Mouse (Mus musculus) lung, postnatal 0 days (tissue): ENCODE results near the gene Tagln. TPM values are rescaled to one million over a fixed set of nuclear protein-coding genes. Genes with fewer than 3 reads are reported as not detected.

Experiments
- ATAC-seq: fragments of 200-750 bp; cut with Nextera tagmentation; 2 replicates; pipeline ENCODE4 v1.8.0; 2017; ENCODE audit warnings: moderate library complexity
- DNase-seq: peaks from one replicate; pipeline ENCODE4 v3.0.0-alpha.2; 2016; ENCODE audit warnings: low spot score
- H3K27ac ChIP-seq: fragments of 300-500 bp; sonication (generic); 2 replicates; pipeline ENCODE4 v1.5.1; 2014; ENCODE audit warnings: antibody characterized with exemption, mild to moderate bottlenecking, low read length, mixed read lengths
- H3K27me3 ChIP-seq: fragments of 300-500 bp; sonication (generic); replicated peaks from 2 replicates; pipeline ENCODE4 v1.6.1; 2014; ENCODE audit warnings: low read length, mixed read lengths; ENCODE audit not compliant: insufficient read depth
- H3K36me3 ChIP-seq: fragments of 300-500 bp; sonication (generic); 2 replicates; pipeline ENCODE4 v1.6.1; 2014; ENCODE audit warnings: low read length, mixed read lengths; ENCODE audit not compliant: insufficient read depth
- H3K4me1 ChIP-seq: fragments of 300-500 bp; sonication (generic); 2 replicates; pipeline ENCODE4 v1.6.1; 2014; ENCODE audit warnings: antibody characterized with exemption, low read depth, low read length, mixed read lengths; ENCODE audit not compliant: insufficient read depth
- H3K4me2 ChIP-seq: fragments of 300-500 bp; sonication (generic); replicated peaks from 2 replicates; pipeline ENCODE4 v1.6.1; 2014; ENCODE audit warnings: low read depth, mild to moderate bottlenecking, low read length, moderate library complexity, mixed read lengths
- H3K4me3 ChIP-seq: fragments of 300-500 bp; sonication (generic); 2 replicates; pipeline ENCODE4 v1.5.1; 2014; ENCODE audit warnings: low read depth, low read length
- H3K9ac ChIP-seq: fragments of 300-500 bp; sonication (generic); replicated peaks from 2 replicates; pipeline ENCODE4 v1.6.1; 2014; ENCODE audit warnings: low read depth, mild to moderate bottlenecking
- H3K9me3 ChIP-seq: fragments of 300-500 bp; sonication (generic); 2 replicates; pipeline ENCODE4 v1.6.1; 2016; ENCODE audit warnings: low read length, mixed read lengths
- CTCF ChIP-seq: IDR thresholded peaks from 2 replicates; pipeline ENCODE4 v1.5.1; 2016; ENCODE audit warnings: antibody characterized with exemption, mild to moderate bottlenecking
- EP300 ChIP-seq: IDR thresholded peaks from 2 replicates; pipeline ENCODE4 v1.6.1; 2016; ENCODE audit warnings: antibody characterized with exemption, mild to moderate bottlenecking, control low read depth
- WGBS: fragments of 180-500 bp; shearing (Covaris S2); extraction: QIAGEN DNeasy Blood & Tissue Kit; methylation state at CpG from one replicate; pipeline ENCODE4 v1.1.7; 2014; 5-methylcytosine and 5-hydroxymethylcytosine counted together
- polyA plus RNA-seq: library from polyadenylated mRNA; unstranded; fragments of >200 nt; fragmentation: Nextera tagmentation; extraction: Ambion mirVana; gene quantifications from 2 replicates; pipeline ENCODE4 v1.2.1, GENCODE M21; 2015

Gene Tagln
- polyA plus RNA-seq, 1 experiment from 2014 or later = 184 TPM

DNA sequence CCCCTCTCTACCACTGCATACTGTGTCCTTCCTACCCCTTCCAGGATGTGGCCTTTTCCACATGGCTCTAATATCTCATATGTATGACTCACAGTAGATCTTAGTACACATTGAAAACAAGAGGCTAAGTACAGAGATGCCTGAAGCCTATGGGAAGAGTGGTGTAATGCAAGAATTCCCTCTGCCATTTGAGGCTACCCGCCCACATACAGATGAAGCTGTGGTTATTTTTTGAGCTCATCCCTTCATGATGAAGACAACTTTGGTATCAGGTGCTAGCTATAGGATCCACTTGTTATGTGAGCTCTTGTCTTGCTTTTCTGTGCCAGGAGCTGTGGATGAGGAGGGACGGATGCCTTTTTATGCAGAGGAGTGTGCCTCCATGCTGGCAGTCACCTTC lies 20.2 kb downstream of the Tagln start:
- Histone ChIP-seq H3K9ac (no peak overlapping the region), H3K27ac (no peak overlapping the region), H3K27me3 (no peaks in the 10 kb centered on the region), H3K4me1 (peaks cover under 1% of the 10 kb centered on the region; the same call in 1 of the 2 replicates), H3K4me3 (no peak overlapping the region), H3K4me2 (no peak overlapping the region), H3K9me3 (no peaks in the 10 kb centered on the region), H3K36me3 (peaks cover 52% of the 10 kb centered on the region)
- WGBS = 93% methylated on average over 2 of the region's 2 CpGs
- no peak for ATAC-seq
- DNase-seq = no peak
- TF ChIP-seq EP300 (no peak), CTCF (no peak)

- Histone ChIP-seq H3K27me3 (no peaks in the 10 kb centered on the region), H3K4me2 (no peak overlapping the region), H3K9me3 (no peaks in the 10 kb centered on the region), H3K9ac (no peak overlapping the region), H3K4me1 (peaks cover 4% of the 10 kb centered on the region; the same call in 1 of the 2 replicates), H3K4me3 (no peak overlapping the region), H3K36me3 (peaks cover 37% of the 10 kb centered on the region; the same call in 1 of the 2 replicates), H3K27ac (no peak overlapping the region)
- DNase-seq (peak; percentile 70), ATAC-seq (peak; percentile 13; the same call in 1 of the 2 replicates)
- TF ChIP-seq CTCF (peak; percentile 82), EP300 (no peak)
- 46% methylated on average over 1 of the region's 1 CpGs for WGBS
Measured at GRCm38 (mm10) chr9:45911673-45912072, 24.2 kb downstream of the Tagln start.

GRCm38 (mm10) chr9:45910995-45911394 lies 24.9 kb downstream of the Tagln start:
- Histone ChIP-seq H3K4me1 (peaks cover 4% of the 10 kb centered on the region; the same call in 1 of the 2 replicates), H3K27ac (no peak overlapping the region), H3K27me3 (no peaks in the 10 kb centered on the region), H3K9me3 (no peaks in the 10 kb centered on the region), H3K4me3 (no peak overlapping the region), H3K36me3 (peaks cover 37% of the 10 kb centered on the region; the same call in 1 of the 2 replicates), H3K4me2 (no peak overlapping the region), H3K9ac (no peak overlapping the region)
- ATAC-seq (no peak), DNase-seq (no peak)
- TF ChIP-seq EP300 (no peak), CTCF (no peak)
- WGBS = 75% methylated on average over 3 of the region's 3 CpGs

DNA sequence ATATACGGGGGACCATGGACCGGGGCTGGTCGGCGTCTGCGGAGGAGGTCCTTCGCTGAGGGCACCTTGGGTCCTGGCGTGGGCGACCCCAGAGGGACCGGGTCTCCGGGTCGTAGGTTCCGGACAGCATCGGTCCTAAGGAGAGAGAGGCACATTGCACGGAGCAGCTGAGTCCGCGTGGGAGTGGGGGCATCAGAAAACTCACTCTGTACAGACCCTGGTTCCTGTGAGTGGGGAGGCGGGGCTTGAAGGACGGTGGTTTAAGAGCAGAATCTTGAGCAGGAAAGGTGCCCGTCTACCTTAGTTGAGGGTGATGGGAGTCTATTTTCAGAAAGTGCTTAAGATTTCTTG lies 28.8 kb downstream of the Tagln start:
- Histone ChIP-seq H3K4me3 (peak overlapping the region; percentile 79), H3K36me3 (0 out of 2 replicates have a peak, but pooled peaks cover 14% of the 10 kb centered on the region), H3K9me3 (no peaks in the 10 kb centered on the region), H3K27ac (peak overlapping the region; percentile 99), H3K9ac (peak overlapping the region; percentile 98), H3K27me3 (no peaks in the 10 kb centered on the region), H3K4me2 (peak overlapping the region; percentile 84), H3K4me1 (peaks cover 8% of the 10 kb centered on the region; the same call in 1 of the 2 replicates)
- peak; percentile 54 for DNase-seq
- TF ChIP-seq EP300 (no peak), CTCF (no peak)
- WGBS = under 1% methylated on average over 19 of the region's 19 CpGs
- peak; percentile 14; the same call in 1 of the 2 replicates for ATAC-seq

DNA sequence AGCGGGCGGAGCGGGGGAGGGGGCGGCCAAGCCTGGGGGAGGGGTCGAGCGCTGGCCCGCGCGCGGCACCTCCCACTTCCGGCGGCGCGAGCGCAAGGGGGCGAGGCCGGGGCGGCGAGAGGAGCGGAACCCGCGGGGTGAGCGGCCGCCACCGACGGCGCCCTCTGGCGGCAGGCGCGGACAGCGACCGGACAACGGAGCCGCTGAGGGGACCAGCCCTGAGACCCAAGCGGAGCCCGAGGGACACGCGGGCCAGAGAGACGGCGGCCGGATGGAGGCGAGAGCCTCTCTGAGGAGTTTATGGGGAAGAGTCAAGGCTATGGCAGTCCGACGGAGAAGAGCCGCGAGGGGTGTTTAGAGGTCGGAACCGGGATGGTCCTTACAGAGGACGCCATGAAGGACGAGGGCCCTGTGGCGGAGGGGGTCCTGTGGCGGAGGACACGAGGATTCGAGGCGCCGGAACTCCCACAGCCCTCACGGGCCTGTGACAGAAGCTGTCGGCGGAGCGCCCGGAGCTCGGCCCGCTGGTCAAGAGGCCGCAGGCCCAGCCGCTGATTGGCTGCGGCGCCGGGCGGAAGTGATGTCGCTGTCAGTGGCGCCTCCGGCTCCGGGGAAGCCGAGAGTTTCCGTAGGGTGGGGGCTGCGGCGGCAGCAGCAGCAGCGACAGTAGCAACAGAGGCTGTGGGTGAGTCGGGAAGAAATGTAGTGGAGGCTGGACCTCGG lies 29.3 kb downstream of the Tagln start, which contains the start of the genes Pcsk7 and Rnf214:
Gene Pcsk7 (plus strand): TSS at position 143 of the 723 bp plus-strand sequence.
Gene Rnf214 (minus strand): TSS at position 557 of the 723 bp plus-strand sequence.
- H3K9ac ChIP-seq = peak within 1 kb of the TSS; percentile 98
- peaks cover 8% of the 10 kb centered on the region; the same call in 1 of the 2 replicates for H3K4me1 ChIP-seq
- H3K27me3 ChIP-seq = no peaks in the 10 kb centered on the region
- H3K4me2 ChIP-seq = peak within 1 kb of the TSS; percentile 84
- under 1% methylated on average over 57 of the region's 80 CpGs for WGBS
- peak; percentile 95 for ATAC-seq
- no peak for TF ChIP-seq EP300
- TF ChIP-seq CTCF = peak; percentile 86
- DNase-seq = peak; percentile 95
- H3K9me3 ChIP-seq = no peaks in the 10 kb centered on the region
- H3K4me3 ChIP-seq = peak within 1 kb of the TSS; percentile 79
- 0 out of 2 replicates have a peak, but pooled peaks cover 16% of the 10 kb centered on the region for H3K36me3 ChIP-seq
- H3K27ac ChIP-seq = peak within 1 kb of the TSS; percentile 99

DNA sequence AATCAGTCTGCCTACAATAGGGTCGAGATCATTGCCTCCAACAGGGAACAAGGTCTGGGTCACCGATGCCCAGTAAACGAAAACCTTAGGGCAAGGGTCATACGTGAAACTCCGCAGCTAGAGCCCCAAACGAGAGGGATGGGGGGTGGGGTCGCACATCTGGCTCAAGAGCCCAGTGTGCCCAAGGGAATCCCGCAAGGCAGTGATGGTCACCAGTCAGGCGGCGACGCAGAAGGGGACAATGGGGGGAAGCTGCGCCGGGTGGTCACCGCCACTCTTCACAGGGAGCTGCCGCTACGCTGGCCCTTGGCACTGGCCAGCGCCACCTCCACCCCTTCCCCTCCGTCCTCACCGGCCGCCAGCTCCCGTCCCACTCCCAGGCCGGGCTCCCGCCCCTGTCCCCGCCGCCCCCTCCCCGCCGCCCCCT lies 30.0 kb downstream of the Tagln start:
- DNase-seq = peak; percentile 57

More for the DNA sequence above, 30.0 kb downstream of the Tagln start:
- Histone ChIP-seq H3K4me2 (peak overlapping the region; percentile 84), H3K4me3 (peak overlapping the region; percentile 79), H3K4me1 (peaks cover 8% of the 10 kb centered on the region; the same call in 1 of the 2 replicates), H3K27ac (peak overlapping the region; percentile 99), H3K9me3 (no peaks in the 10 kb centered on the region), H3K27me3 (no peaks in the 10 kb centered on the region), H3K36me3 (0 out of 2 replicates have a peak, but pooled peaks cover 14% of the 10 kb centered on the region), H3K9ac (peak overlapping the region; percentile 98)
- peak; percentile 32 for ATAC-seq
- TF ChIP-seq EP300 = no peak
- TF ChIP-seq CTCF = no peak
- WGBS = under 1% methylated on average over 7 of the region's 27 CpGs
